Mouse (Mus musculus) cerebellum, adult 18-20 months (tissue): ENCODE measurements around the gene Trp73.

Experiments
- DNase-seq, 2 experiments: peaks; one replicate each; pipeline ENCODE4 v3.0.0; 2021

Gene Trp73

DNA sequence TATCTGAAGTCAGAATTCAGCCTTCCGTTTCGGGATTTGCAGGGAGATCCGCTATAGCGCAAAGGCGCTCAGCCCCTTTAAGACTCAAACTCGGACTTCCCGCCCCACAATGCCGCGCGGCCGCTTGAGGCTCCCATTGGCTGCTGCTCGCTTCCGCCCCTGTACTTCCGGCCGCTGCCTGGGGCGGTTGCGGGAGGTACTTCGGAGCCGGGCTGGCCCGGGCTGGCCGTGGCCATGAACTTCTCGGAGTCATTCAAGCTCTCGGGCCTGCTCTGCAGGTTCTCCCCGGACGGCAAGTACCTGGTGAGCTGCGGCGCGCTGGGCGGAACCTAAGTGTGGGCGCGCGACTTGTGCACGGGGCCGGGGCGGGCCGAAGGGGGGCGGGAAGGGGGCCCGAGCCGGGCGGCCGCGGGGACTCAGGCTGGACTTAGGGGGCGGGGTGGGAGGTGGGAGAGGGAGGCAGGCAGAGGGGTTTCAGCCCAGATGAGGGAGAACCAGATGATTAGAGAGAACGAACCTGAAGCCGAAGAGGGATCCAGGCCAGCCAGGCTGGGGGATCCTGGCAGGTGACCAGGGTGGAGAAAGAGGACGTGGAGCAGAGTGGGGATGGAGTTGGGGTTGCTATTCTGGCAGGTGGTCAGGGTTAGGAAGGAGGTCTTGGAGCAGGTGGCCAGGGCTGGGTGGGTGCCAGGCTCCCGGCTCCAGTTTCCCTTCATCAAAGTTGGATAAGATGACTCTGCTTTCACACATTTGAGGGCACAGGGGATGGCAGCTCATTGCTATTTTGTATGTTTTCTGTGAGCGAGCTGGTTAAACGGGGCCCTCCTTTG lies 2.4 kb upstream of the Trp73 start, which contains the start of gene Wrap73:
Gene Wrap73, plus strand, starts transcription at position 162 of the 830 bp plus-strand sequence.
- DNase-seq = peak; percentile 92 to 94

DNA sequence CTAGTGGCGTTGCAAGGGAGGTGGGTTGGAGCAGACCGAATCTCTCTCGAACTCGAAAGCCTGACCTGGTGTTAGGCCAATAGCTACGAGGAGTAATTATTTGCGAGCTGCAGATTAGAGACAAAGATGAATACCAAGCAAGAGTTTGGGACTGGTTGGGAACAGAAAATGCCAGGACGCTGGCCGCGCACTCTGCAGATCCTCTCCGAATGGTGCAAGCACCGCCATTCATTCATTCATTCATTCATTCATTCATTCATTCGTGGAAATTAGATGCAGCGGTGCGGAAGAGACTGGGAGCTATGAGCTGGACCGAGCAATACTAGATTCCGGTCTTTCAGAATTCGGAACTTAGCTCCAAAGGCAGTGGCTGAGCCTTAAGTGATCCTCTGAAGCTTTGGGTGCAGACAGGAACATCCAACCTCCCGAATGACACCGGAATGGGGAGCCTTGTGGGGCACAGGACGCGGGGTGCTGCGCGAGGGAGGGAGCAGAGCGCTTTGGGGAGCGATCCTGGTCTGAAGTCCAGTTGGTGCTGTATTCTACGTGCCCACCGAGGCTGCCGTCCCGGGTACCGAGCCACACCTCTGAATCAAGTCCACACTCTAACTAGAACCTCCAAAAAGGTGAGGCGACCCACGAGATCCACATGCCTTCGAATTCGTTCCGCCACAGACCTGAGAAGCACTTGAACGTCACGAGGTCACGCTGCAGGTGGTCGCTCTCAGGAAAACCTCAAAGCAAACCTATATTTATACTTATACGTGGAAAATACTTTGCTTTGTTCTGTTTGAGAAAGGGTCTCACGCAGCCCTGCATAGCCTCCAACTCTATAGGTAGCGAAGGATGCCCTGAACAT lies 1.2 kb upstream of the Trp73 start:
- peak in 1 of 2 experiments; percentile 52 for DNase-seq

DNA sequence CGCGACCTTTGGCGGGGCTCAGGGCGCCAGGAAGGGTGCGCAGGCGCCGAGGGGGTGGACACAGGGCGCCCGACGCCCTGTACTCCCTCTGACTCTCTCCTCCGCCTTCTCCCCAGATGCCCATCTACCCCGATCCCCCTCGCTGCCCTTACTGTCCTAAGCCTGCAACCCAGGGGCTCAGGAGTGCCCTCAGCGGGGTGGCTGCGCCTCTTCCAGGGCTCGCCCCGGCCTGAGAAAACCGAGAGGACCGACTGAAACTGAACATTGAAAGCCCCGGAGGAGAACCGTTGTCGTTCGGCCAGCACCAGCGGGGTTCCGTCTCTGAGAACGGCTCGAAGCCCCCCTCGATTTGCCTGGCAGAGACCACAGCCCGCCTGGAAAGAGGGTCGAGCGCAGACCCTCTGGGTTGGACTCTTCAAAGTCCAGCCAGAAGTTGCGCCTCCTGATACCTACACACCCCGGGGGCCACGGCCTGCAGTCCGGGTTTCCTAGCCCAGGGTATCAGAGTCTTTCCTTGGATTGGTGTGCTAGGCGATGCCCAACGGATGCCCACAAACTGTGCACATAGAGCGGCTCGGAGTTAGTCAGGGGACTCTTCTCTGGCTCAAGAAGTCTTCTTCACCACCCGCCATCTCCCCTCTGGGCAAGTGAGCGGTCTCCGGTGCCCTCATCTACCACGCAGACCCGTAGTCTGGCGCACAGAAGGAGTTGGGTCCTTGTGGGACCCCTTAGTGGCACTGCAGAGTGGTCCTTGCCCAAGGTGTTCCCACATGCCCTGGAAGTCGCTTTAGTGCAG lies 403 bp upstream of the Trp73 start:
- peak in 1 of 2 experiments; percentile 19 for DNase-seq

DNA sequence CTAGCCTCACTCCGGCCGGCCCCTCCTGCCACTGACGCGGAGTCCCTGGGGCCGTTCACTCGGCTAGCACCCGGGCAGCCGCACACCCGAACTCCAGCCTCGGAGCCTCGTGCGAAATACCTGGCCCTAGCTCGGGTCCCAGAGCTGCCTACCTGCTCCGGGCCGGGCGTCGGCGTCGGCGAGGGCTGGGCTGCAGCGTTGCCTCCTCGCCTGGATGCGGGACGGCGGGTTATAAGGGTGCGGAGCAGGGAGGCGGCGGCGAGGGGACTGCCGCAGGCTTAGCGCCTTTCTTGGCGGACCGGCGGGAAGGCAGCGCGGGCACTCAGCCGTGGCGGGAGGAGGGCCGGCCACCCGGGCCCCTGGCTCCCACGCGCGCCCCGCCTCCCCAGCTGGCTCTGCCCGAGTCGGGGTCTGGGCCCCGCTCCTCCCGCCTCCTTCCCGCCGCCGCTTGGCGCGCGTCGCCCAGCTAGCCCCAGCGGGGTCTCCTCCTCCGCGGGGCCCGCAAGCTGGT lies 282 bp downstream of the Trp73 start:
- DNase-seq = peak; percentile 51 to 69

DNA sequence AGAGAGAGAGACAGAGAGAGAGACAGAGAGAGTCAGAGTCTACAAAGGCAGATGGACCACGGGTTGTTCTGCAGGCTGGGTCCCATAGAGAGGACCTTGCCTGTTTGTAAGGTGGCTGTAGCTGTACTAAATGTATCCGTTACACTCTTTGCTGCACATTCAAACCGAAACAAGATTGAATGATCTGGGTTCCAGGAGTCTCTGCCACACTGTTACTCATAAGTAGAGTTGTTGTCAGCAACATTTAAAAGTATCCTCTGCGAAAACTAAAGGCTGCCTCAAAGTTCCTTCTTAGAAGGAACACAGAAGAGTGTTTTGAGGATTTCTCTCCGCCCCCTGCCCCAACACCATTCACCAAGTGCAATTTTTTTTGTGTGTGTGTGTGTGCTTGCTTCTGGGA lies 2.9 kb downstream of the Trp73 start:
- DNase-seq = no peak

DNA sequence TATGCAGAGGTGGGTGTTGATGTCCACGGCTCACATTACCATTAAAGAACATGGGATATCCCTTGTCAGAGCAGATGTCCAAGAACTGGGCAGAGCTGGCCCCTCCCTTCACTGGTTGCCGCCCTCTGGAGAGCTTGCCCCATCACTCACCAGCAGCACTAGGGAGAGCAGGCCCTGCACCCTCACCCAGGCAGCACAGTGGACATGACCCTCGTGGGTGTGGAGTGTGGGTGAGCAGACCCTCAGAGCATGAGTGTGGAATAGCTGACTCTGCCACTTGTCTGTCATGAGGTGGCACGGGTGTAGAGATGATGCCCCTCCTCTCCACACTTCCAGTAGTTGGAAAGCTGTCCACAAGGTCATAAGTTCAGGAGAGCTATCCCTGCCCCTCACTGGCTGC lies 5.2 kb downstream of the Trp73 start:
- DNase-seq = no peak

DNA sequence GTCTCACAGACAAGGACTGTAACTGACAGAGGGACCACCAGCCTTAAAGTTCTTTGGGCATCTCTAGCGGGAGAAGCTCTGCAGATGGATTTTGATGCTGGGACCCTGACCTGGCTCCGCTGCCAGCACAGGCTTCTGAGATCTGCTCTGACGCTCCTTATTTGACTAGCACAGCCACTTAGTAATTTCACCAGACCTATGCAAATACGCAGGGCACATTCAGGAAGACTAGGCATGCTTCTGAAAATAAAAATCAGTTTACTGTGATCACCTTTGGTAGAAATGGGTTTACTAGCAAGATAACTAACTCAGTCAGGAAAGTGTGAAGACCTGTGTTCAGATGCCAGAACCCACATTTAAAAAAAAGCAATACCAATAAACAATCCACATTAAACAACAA lies 8.1 kb downstream of the Trp73 start:
- no peak for DNase-seq

DNA sequence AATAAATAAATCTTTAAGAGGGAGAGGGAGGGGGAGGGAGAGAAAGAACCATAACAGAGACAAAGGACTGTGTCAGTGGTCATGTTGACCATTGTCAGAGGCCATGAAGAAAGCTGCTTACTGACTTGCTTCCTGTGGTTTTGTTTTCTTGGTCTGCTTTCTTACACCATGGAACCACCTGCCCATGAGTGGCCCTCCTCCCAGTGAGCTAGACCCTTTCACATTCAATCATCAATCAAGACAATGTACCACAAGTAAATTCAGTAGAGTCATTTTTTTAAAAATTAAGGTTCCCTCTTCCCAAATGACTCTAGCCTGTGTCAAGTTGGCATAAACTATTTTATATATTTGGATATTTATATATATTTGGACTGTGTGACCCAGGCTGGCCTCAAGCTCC lies 10.1 kb downstream of the Trp73 start:
- DNase-seq = no peak

DNA sequence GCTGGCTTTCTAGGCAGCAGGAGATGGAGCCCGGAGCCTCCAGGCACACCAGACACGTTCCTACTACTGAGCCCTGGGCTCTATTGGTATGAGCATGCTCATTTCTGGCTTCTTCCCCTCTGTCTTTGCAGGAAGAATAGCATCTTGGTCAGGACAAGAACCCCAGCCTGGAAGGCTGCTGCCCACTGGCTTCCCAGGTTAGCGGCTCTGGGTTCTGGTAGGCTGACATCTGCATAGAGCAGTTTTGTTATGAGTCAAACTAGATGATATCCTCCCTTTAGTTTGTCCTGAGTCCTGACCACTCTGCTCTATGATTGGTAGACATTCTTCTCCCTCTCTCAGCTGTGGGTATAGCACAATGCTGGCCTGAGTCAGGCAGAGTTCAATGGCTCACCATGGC lies 12.7 kb downstream of the Trp73 start:
- DNase-seq = no peak

DNA sequence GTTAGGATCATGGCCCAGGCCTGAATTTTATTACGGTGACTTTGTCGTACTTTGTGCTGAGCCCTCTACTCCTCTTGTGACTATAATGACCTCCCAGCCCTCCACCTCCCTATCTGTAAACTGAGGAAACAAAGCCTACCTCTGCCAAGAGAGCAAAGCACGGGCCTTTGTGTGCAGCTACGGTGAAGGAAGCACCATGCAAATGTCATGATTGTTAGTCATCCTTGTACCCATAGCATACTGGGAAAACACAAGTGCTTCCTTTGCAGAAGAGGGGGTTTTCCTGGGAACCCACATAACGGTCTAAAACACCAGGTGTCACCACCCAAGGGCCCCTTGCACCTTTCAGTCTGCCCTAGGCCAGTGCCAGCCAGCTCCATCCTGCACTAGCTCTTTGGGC lies 14.8 kb downstream of the Trp73 start:
- no peak for DNase-seq

DNA sequence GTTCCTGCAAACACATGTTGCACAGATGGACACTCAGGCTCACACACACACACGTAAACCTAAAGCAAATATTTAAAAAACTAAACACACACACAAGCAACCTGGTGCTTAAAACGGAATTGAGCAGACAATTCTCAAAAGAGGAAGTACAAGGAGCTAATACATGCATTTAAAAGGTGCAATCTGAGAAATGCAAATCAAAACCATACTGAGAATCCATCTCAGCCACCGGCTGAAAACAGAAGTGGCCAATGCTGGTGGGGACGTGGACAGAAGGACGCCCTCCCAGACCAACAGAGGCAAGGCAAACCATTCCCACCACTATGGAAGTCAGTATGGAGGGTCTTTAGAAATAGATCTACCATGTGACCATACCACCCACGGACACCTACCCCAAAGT lies 16.5 kb downstream of the Trp73 start:
- DNase-seq = no peak

DNA sequence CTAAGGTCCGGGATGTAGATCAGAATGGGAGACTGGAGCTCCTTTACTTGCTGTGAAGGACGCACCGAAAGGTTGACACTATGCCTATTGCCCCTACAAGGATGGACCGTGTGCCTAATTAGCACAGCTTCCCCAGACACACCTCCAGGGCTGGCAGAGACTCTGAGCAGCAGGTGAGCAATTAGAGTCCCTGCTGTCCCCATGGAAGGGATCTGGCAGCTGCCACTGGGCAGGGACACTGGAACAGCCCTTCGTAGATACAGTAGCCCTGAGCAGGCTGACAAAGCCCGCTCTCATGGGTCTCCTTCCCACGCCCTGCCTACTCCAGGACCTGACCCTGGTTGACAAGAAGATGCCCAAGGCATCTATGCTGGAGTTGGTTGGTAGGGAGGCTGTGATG lies 17.6 kb downstream of the Trp73 start:
- peak; percentile 31 to 34 for DNase-seq

DNA sequence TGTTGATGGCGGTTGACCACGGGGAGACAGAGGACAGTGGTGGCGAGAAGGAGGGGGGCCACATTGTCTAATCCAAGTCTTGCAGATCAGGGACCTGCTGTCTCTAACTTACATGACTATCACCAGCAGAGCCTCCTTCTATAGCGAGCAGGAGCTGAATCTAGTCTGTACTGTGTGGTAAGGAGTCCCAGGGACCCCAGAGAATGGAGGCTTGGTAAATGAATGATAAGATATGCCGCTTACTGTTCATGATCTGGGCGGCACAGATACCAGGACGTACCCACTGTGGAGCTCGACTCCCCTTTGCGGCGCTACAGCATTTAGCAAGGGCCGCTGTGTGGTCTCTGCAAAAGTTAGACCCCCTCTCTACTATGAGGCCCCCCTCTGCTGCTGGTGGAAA lies 18.2 kb downstream of the Trp73 start:
- no peak for DNase-seq

DNA sequence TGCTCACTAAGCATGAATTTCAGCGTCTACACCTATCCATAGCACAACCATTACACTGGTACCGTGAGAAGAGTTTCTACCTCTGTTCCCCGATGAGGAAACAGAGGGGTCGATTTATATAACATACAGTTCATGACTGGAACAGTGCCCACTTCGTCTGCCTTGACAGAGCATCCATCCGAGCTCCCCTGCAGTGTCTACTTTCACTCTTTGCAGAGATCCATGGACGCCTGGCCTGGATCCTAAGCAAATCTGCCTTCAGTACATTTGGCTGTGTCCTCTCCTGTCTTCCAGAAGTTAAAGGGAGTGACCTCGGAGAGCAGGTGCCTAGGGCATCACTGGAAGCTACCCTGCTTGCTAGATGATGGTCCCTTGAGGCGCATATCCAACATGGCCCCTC lies 20.8 kb downstream of the Trp73 start:
- peak; percentile 33 for DNase-seq

DNA sequence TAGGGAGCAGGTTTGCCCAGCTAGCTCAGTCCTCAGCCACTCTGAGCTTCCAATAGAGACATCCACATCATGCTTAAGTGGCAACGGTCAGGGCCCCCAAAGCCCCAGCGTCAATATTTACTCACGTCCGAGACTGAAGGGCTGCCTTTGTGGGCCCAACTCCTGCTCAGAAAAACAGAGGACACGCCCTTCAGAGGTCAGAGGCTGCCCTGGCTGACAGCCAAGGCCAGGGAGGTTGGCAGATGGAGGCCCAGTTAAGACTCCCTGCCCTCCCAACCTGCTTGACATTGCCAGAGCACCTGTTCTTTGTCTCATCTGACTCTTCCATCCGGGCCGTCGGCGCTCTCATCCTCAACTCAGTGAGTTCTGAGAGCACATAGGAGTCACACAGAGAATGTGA lies 21.2 kb downstream of the Trp73 start:
- DNase-seq = peak; percentile 64 to 72

DNA sequence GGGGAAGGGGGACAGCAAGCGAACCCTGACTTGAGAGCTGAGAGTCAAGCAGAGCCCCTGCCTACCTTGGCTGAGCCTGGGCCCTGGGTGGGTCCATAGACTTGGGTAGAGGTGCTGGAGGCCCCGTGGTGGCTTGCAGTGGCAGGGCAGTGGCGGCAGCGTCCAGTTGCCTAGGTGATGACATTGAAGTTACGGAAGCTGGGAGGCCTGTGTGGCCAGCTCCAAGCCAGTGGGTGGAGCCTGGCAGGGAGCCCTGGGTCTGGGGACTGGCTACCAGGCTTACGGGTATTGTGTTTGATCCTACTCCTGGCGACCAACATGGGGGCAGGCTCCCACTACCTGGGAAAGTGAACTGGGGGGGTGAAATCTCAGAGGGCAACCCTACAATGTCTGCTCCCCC lies 23.6 kb downstream of the Trp73 start:
- no peak for DNase-seq

DNA sequence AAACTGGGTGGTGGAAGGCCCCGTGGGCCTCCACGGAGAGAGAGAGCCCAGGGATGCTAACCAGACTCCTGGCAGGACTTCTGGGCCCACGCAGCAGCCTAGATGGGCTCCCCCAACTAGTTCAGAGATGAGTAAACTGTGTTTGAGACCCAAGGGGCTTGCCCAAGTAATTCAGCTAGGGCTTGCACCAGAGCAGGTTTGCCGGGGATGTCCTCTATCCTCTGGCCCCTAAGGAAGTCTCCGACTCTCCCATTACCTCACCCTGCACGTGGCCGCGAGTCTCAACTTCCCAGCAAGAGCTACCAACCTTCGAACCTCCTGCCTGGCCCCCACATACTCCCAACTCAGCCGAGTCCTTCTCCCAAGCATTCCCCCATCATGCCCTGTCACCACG lies 30.2 kb downstream of the Trp73 start:
- no peak for DNase-seq

DNA sequence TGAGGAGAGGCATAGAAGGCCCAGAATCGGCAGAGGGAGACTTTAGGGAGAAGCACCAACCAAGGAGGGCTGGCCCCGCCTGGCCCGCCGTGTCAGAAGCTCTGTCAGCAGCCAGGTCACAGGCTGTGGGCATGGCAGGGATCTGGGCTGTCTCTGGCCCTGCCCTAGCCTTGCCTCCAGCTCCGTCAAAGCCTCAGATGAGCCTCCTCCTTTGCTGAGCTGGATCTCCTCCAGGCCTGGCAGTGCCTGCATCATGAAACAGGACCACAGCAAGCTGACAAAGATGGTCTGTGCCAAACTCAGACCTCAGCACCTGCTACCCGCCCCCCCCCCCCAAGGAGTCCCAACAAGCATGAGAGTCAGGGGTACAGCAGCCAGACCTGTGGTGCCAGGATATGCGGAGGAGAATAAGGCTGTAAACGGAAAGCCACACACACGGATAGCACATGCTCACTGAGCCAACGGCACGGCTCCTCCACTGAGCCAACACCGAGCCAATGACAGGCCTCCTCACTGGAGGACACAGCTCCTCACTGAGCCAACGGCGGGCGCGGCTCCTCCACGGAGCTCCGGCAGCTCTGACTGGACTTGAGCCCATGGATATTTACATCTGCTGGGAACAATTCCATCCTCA lies 30.7 kb downstream of the Trp73 start:
- DNase-seq = peak; percentile 72 to 78

DNA sequence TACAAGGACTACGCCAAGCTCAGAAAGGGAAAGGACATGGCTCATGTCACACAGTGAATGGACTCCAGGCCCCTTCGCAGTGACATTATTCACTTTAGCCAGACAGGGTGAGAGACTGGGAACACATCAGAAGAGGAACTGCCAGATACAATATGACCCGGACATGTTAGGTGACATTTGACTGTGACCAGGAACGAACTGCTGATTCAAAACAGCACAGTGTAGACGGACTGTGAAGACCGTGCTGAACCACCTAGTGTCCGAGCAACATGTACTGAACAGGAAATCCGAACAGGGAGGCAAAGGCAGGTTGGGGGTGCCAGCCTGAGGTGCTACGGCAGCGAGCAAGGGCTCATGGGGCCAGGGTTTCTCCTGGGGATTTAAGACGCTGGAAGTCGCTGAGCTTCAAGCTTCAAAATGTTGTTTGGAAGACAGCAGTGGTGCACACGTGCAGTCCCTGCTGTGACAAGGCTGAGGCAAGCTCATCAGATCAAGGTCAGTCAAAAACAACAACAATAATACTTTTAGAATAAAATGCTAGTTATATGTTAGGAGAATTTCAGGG lies 33.4 kb downstream of the Trp73 start:
- no peak for DNase-seq

DNA sequence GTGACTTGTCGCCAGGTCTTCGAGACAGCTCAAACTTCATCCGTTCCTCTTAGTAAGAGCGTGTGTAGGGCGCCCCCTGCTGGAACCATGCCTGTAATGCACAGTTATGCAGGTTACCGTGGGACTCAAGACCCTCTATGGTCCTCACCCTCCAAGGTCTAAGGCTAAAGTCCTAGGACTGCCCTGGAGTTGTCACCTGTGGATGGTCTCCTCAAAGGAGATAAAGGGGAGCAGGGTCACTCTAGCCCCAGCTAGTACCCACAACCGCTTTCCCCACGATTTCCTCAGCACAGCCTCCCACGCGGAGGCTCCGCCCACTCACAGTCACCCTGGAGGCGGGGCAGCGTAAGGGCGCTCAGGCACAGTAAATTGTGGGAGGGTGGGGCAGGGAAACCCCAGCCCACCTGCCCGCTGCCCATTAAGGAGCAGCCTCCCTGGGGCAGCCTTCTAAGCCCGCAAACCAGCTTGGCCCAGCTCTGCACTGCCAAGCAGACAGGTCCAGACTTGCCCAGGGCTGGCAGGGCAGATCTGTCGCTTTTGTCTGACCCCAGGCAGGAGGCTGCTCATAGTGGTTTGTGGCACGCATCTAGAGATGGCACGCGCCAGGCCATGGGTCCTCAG lies 34.5 kb downstream of the Trp73 start:
- DNase-seq = peak; percentile 59 to 75

DNA sequence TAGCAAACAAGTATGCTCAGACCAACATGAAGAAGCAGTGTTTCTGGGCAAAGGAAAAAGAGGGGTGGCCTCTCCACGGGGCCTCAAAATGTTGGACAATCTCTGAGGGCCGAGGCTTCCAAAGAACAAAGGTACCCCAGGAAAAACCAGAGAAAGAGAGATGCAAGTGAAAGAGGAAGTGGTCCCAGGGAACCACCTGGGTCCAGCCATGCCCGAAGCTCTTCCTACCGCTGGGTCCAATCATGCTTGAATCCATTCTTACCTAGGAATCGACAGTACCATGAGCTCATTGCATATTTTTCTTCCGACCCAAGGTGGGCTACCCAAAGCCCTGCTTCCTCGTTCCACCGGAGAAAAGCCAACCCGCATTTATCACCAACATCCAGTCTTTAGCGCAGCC lies 36.1 kb downstream of the Trp73 start:
- no peak for DNase-seq

DNA sequence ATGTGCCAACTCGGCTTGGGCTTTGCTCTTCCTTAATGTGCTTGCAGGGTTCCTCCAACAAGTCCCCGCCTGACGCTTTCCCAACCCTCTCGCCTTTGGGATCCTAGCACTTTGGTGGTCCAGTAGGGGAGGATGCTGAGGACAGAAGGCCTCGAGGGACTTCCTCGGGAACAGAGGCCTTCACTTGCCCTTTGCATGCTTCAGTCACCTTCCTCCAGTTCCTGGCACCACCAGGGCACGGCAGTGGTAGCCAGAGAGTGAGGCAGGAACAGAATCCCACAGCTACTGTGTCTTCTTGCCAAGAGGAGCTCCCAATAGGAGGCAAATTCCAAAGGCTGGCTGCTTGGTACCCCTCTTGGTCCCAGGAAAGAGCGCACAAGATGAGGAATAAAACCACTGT lies 36.6 kb downstream of the Trp73 start:
- no peak for DNase-seq
